Mouse (Mus musculus): ENCODE results near the gene Slc37a1.

Slc37a1 gene

DNA sequence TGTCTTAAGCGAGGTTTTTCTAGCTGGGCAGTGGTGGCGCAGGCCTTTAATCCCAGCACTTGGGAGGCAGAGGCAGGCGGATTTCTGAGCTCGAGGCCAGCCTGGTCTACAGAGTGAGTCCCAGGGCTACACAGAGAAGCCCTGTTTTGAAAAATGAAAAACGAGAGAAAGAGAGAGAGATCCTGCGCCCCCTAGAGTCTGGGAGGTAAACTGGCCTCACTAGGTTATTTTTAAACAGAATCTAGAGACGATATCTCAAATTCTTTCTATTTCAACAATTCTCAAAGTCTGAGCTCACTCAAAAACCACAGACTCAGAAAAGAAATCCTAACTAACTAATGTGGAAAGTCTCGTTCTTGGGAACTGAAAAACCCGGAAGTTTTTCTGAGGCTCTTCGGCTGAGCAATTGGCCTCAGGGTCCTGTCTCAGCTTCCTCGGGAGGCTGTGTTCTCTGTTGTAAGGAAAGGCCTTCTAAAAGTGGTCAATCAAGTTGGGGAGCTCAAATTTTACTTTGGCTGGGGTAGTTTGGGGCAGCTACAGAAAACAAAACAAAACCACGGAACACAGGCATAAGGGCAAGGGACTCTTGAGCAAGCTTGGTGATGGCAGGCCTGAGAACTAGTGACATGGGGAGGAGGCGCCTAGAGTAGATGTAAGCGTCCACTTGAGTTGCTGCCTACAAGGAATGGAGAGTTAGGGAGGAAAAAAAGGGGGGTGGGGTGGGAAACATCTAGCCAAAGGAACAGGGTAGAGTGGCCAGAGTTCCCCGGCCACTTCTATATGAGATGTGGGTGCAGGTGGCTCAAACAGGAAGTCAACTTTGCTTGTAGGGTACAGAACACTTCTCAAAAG, 8.0 kb downstream of the Slc37a1 start:
- DNase-seq (ENCODE audit: low spot score in 2 of 2) = no peak

DNA sequence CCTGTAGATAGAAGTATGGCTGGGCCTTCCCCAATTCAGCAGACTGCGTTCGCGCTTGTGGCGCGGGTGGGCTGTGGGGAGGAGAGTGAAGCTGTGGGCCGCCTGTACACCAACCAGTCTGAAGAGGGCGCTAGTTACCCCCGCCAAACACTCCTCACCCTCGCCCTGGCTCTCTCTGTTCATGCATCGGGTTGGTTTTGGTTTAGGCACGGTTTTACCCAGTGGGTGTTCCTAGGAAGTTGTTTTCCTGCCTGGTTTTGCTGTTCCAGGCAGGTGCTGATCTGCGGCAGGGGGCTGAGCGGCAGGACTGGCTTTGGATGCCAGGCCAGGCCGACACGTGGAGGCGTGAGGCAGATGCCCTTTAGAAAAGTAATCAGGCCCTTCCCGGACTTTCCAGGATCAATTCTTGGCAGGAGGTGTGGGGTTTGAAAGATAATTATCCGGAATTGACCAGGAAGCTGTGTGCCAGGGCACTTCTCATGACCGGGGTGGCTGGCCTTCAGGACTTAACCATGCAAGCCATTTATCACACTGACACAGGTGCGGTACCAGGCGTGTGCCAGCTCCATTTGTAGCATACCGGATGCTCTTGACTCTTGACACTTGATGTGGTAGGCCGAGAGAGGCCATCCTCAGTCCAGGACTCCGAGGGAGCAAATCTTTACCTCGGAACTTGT, 8.8 kb downstream of the Slc37a1 start:
- no peak for DNase-seq (ENCODE audit: low spot score in 2 of 2)

DNA sequence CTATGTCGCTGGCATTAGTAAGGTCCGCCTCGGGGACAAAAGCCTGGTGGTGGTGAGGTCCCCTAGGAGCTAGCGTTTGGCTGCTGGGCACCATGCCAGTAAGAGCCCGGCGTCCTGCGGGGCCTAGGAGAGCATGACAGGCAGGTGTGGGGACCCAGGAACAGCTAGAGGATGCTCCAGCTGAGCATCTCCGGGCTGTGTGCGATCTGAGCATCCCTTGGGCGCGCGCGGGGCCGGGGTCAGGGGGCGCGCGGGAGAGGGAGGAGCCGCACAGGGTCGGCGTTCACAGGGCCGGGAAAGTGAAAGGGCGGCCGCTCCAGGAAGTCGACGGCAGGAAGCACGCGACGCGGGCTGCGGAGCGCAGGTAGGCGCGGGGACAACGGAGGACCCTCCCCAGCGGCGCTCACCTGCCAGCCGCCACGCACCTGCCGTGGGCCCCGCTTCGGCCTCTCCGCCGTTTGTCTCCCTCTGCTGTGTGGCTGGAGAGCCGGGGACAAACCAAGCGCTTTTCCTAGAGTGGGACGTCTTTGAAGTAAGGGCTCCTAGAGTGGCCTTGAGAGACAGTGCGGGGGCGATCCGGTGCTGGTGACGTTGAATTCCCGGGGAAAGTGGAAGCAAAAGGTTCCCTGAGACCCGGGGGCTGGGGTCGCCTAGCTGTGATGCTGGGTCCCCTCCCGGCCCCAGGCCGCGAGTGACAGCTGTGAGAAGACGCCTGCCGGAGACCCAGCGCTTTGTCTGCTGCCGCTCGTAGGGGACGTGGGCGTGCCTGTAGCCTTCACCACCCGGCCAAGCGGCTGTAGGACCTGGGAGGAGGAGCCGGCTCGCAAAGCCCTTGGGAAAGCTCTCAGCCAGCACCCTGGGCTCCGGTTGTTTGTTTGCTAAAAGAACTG, 9.5 kb downstream of the Slc37a1 start:
- peak; percentile 68 to 75 for DNase-seq (ENCODE audit: low spot score in 2 of 2)

DNA sequence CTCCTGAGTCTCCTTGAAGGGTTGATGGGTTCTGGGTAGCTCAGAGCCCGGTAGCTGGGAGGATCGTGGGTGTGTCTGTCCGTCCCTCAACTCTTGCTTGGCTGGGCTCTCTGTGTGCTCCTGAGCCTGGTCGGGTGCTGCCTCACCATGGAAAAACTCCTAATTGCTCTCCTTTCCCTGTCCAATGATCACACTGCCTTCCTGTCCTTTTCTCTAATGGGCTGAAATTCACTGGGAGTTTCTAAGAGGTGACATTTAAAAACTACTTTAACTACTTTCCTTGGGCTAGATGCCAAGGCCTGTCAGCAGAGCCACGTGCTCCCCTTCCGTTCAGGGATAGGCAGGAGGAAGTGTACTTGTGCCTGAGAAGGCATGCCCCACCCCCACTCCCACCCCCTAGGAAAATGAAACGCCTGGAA, 10.9 kb downstream of the Slc37a1 start:
- DNase-seq (ENCODE audit: low spot score in 2 of 2) = no peak

DNA sequence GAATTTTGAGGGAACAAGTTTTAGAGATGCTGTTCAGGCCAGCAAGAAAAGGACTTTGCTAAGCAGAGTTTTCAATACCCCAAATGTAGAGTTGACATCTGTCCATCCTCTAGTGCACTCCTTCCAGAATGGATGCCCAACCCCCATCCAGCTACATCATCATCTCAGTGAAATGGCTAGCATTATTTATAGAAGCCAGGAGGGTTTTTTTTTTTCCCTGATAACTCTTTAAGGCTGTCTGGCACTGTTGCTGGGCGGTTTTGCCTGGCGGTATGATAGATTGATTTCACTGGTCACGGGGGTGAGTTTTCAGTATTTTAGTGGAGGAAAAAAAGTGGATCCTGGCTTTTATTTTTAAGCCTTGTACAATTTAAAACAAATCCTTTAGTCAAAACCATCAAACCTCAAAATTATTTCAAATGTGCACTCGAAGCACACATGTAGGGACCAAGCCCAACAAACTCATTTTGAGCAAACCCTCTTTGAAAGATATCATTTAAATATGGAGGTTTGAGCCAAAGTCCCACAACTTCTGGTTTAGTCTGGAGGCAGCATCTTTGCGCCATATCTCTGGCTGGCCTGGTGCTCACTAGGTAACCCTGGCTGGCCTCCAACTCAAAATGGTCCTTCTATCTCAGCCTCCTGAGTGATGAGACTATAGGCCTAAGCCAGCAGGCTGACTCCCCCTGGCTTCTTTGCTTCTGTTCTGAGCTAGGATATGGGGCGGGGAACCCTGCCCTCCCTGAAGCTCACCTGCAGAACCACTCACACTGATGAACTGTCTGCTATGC, 12.0 kb downstream of the Slc37a1 start:
- no peak for DNase-seq (ENCODE audit: low spot score in 2 of 2)

GRCm38 (mm10) chr17:31299981-31300380, 13.4 kb downstream of the Slc37a1 start:
- no peak for DNase-seq (ENCODE audit: low spot score in 2 of 2)

DNA sequence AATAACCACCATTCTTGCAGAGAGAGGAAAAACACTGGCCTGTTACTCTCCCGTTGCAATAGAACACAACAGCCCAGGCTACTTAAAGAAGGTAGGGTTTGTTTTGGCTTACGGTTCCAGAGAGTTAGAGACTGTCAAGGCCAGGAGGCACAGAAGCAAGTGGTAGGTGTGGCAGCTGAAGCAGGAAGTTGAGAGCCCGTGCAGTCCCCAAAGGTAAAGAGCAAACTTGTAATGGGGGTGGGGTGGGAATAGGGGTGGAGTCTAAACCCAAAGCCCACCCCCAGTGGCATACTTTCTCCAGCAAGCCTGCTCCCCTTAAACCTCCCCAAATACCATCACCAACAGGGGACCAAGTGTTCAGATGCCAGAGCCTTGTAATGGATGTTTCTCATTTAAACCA, 14.1 kb downstream of the Slc37a1 start:
- DNase-seq (ENCODE audit: low spot score in 2 of 2) = no peak

DNA sequence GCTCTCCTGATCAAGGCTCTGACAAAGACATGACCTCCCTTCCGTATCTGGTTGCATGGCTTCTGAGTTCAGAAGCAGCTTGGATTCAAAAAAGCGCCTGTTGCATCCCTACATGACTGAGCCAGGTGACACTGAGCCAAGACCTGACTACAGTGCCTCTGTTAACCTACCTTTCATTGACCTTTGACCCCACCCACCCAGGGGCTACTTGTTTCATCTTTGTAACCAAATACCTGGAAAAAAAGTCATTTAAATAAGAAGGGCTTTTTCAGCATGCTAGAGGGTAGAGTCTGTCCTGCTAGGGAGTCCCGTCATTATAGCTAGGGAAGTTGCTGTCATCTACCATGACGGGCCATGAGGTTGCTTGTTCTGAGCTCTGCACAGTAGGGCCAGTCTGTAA, 16.8 kb downstream of the Slc37a1 start:
- DNase-seq (ENCODE audit: low spot score in 2 of 2) = no peak

- no peak for DNase-seq (ENCODE audit: low spot score in 2 of 2)
These were observed 18.5 kb downstream of the Slc37a1 start for GRCm38 (mm10) chr17:31304895-31305775.

DNA sequence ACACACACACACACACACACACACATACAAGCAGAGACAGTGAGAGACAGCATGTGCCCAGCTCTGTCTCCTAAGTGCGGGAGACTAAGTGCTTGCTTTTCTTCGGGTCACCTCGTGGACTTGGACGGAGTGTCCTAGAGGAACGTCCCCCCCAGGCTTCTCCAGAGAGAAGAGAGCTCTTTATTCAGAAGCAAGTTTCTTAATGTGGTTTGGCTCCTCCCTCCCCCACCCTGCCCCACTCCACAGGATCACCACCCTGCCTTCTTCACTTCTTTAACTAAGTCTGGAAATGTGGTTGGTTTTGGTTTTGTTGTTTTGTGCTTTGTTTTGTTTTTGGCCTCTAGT, 19.2 kb downstream of the Slc37a1 start:
- no peak for DNase-seq (ENCODE audit: low spot score in 2 of 2)

DNA sequence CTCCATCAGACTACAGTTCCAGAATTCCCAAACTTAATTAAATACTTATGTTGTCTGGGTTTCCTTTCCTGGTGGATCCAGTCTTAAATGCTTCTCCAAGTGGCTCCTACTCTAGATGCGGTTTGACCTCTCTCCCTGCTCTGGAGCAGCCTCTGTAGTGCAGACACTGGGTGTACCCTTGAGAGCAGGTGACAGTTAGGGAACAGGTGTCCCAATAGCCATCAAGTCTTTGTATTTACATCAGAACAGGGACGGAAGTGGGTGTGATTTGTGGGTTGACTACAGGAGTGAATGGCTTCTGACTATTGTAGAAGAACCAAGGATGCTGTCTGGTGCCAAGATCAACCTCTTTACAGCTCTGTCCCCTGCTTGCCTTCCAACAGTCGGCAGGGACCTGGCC, 21.2 kb downstream of the Slc37a1 start:
- no peak for DNase-seq (ENCODE audit: low spot score in 2 of 2)

DNA sequence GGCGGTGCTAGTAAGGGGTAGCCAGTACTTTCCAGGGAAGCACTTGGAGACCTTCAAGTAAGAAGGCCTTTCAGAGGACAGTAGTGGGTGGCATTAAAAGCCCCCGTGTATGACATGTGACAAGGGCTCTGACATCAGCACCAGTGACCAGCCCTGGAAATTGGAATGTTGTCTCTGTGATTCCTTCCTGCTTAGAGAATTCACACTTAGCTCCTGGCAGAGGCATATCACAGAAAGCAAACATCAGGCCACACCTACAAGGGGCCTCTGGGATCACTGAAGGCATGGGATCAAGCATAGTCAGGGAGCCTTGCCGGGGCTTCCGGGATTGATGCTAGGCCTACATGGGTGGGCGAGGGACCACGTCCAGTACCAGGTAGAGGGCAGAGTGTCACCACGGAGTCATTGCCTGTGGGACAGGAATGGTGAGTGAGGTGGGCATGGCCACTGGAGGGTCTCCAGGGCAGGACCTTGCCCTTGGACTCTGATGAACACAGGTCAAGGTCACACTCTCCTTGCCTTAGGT, 21.8 kb downstream of the Slc37a1 start:
- no peak for DNase-seq (ENCODE audit: low spot score in 2 of 2)

DNA sequence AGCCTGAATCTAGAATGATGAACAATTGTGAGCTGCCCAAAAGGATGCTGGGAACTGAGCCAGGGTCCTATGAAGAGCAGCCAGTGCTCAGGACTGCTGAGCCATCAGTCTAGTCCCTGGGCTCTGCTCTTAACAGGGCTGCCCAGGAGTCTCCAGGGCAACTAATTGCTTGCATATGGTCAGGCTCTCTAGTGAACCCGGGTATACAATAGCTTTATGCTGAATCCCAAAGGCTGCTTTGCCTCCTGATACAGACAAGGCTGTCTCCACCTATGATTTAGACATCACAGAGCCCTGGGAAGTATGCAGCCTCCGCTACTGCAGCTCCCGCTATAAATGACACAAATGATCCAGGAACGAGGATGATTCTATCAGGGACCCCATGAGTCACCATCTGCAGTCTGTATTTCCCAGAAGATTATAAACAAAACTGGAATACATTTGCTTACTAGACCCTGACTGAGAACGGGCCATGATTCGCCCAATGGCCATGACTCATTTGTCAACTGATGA, 22.7 kb downstream of the Slc37a1 start:
- DNase-seq (ENCODE audit: low spot score in 2 of 2) = no peak

DNA sequence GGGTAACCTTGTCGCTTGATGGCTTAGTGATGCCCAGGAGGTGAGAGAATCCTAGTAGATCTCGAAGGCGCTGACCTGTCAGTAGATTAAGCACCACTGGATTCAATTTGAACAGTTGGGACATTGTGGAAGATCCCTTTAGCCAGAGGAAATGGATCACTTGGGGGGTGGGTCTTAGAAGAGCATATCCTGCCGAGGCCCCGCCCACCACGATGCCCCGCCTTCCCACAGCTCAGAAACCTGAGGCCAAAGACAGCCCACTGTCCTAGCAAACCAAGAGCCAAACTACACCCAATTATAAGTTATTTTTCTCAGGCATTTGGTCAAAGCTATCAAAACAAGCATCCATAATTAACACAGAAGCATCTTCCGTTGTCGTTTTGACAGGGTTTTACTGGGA, 24.5 kb downstream of the Slc37a1 start:
- DNase-seq (ENCODE audit: low spot score in 2 of 2) = no peak

DNA sequence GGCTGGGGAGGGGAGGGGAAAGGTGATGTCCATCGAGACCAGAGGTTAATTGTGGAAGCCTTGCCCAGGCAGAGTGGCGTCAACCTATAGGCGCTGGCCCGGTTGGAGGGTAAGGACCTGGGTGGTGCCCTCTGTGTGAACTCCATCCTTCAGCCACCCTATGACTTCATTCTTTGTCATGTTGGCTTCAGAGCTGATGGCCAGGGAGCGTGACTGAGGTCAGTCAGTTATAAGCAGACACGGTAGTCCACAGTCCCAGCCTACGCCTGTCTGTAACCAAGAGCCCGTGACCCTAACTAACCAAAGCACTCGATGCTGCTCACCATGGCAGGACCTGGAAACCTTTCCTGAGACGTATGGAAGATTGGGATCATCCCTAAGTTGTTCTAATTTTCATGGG, 26.1 kb downstream of the Slc37a1 start:
- no peak for DNase-seq (ENCODE audit: low spot score in 2 of 2)

DNA sequence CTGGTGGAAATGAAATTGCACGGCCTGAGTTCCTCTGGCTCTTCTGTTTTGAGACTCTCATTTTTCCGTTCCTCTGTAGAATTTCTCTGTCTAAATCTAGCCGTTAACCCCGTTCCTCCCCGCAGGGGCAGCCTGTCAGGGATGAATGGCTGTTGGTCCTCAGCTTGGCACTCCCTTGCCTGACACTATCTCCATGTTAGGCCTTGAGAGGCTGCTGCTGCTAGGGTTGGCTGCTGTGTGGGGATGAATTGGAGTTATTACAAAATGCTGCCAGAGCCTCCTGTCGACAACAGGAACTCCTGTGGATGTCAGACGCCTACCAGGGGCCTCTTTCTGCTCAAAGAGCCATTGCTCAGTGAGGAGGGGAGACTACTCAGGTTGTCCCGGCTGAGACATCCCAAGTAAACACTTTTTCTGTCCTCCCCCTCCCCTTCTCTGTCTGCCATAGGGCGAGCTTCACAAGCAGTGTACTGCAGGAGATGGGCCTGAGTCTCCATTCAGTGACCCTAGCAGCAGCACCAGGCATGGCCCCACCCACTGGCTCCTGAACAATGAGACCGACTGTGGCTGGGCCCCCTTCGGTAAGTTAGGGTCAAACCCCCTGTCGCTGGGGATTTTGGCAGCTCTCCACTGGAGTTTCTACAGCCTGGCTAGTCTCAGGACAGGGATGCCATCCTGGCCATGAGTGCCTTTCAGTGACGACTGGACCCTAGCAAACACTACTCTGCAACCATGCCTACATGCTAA, 28.6 kb downstream of the Slc37a1 start:
- DNase-seq (ENCODE audit: low spot score in 2 of 2) = no peak

GRCm38 (mm10) chr17:31315993-31316392, 29.4 kb downstream of the Slc37a1 start:
- no peak for DNase-seq (ENCODE audit: low spot score in 2 of 2)

DNA sequence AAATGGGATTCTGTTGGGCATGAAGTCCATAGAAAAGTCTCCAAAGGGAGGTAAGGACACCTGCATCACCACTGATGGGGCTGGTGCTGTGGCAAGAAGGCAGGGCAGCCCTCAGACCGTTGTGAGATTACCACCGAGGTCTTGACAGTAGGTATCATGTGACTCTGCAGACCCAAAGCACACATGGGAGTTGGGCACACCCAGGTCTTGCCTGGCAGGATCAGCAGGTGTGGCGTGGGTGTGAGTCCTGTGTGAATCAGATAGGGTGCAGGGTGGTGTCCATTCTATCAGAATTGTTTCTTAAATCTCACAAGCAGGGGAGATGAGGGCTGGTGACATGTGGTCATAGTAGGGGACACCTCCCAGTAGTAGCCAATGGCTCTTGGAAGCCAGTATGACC, 30.4 kb downstream of the Slc37a1 start:
- DNase-seq (ENCODE audit: low spot score in 2 of 2) = no peak

DNA sequence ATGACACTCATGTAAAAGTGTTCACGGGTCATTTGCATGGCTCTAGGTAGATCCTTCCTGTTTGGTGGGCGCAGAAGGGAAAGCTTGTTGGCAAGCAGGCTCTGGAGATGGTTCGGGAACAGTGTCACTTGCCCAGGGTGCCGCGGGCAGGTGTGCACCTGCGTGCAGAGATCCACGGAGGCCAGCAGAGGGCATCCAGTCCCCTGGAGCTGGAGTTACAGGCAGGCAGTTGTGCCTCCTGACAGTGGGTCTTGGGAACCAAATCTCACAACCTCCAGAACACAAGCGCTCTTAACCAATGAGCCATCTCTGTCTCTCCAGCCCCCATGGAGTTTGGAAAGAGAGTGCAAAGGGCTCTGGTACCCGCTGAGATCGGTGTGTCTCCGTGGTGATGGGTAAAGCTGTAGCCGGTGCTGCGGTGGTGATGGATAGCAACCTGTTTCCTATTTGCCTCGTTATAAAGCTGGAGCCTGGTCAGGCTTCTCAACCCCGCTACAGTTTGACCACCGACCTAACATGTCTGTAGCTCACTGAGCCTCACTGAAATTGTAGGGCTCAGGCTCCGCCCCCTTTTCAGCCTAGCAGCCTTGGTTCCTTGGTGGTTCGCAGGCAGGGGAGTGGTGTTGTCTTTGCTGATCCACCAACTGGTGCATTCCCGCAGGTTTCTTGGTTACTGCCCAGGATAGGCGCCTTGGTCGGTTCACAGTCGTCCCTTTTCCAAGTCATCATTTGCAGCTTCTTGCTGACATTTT, 31.1 kb downstream of the Slc37a1 start:
- DNase-seq (ENCODE audit: low spot score in 2 of 2) = no peak

Measured in right cerebral cortex, postnatal 36 days (tissue).